Mouse (Mus musculus) lung, postnatal 36 days (tissue): ENCODE data around the gene Map2k6.
A peak's percentile ranks its signal among the peaks of the same experiment; 100 is the strongest.

Source experiments
- DNase-seq: peaks from one replicate; pipeline ENCODE4 v3.0.0; 2022; ENCODE audit warnings: mixed read lengths

Map2k6 gene

DNA sequence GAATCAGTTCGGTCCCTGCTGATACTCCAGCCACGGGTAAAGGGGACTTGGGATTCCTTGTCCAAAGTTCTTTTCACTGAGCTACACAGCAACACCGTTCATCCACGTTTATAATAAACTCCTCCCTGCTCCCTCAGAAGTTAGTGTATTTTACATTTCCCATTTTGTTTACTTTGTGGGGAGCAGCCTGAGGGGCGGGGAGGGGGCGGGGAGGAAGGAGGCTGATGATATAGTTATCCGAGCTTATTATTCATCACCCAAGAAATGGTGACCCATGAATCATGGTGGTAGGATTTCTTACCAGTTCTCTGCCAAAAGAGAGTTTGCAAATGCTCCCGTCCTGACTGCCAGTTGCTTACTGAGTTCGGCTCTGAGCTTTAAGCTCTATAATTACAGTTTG lies 6.7 kb downstream of the Map2k6 start:
- DNase-seq = no peak

DNA sequence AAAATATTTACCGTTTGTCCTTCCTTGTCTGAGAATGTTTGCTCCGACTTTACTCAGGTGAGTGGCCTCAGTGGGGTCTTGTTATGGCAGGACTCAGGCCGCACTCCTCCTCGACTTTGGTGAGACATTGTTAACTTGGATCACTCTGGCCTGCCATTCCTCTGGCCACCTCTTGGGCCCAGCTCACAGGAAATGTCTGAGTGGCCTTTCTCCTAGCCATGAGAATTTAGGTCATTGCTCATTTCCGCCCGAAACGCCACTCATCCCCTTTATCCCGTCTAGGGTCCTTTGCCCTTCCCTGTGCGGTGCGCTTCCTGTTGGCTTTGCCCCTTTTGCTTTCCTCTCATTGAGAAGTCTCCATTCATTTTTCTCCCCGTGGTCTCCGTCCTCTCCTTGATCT lies 10.2 kb downstream of the Map2k6 start:
- no peak for DNase-seq

DNA sequence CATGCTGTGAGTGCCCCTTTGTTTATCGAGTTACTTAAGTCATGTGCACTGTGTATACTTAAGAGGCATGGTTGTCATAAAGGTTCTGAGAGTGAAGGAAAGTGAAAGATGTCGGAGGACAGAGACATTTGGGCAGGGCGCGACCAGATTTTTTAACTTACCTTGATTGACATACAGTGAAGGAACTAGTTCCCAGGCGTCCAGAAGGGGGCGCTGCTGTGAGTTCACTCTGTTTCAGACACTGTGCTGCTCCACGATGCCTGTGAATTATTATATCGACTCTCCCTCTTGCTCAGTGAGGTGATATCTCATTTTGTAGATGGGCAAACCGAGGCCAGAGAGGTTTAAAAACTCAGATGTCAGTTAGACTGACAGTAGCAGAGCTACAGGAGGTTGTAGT lies 10.9 kb downstream of the Map2k6 start:
- peak; percentile 54 for DNase-seq

DNA sequence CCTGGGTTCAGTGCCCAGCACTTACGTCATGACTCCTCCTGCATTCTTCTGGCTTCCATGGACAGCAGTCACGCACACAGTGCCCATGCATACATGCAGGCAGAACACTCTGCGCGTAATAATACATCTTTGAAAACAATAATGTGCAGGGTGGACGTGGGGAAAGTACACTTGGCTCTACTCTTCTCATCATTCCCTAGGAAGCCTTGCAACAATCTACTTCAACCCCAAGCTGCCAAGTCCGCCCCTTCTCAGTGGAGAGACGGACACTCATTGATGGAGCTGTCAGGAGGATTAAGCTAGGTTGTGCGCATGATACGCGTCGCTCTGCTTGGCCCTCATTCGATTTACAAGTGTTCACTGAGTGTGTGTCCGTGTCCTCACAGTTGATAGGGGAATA lies 12.7 kb downstream of the Map2k6 start:
- no peak for DNase-seq

DNA sequence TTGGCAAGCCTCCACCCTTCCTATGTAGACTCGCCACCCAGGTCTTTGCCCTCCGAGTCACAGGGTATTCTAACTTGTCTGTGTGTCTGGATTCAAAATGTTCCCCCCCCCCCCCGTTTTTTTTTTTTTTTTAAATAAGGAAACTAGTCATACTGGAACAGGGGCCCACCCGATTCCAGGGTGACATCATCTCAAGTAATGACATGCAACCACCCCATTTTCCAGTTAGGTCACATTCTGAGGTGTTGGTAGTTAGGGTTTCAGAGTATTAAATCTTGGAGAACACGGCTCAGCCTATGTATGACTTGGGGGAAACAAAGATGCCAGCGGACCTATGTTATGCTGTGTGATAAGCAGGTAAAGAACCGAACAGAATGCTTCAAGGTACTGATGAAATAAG lies 15.3 kb downstream of the Map2k6 start:
- DNase-seq = no peak

DNA sequence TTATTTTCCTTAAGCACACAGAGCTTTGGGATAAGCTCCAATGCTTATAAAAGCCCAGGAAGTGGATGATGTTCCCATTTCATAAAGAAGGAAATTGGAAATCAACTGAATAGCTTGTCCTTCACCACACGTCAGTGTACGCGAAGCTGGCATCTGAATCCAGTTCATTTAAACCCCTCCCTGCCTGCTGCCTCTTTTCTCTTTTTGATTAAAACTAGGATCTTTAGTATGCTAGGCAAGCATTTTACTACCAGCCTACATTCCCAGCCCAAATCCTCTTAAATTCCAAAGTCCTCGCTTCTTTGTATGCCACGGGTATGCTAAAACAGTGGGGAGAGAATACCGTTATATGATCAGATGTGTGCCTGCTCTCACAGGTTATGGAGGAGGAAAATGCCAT lies 17.8 kb downstream of the Map2k6 start:
- DNase-seq = no peak

DNA sequence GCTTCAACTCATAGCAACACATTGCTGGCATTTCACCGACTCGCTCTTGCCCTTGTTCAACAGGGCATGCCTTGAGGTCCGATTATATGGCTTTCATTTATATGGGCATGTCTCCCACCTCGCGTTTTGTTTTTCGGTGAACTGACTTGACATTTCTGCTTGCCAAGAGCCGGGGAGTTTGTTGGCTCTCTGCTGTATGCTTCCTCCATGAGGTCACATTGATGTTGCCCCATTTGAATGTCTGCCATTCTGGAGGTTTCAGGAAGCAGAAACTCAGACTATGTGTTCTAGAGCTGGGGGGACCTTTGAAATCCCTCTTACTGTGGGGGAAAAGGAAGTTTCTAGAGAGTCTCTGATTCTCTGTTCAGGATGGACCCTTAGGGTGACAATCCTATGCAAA lies 21.5 kb downstream of the Map2k6 start:
- DNase-seq = no peak

DNA sequence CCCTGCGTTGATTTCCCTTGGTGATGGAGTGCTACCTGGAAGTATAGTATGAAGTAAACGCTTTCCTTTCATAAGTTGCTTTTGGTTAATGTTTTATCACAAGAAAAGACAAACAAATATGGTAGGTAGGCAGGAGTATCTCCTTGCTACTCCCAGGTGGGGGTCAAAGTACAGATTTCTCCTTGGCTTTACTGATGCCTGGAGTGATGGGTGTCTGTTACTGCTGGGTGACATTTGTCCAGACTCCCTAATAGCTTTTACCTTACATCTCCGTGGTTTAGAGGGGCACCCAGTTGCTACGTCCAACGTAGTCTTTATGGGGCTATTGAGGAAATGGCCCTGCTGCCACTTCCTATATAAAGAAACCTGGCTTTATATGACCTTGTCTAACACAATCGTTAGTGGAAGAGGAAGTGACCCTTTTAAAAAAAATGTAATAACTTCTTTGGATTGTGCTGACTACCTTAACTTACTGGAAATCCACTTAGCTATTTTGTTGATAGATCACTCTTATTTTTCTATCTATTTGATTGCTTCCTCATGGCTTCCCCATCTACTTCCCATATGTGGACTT lies 27.7 kb downstream of the Map2k6 start:
- no peak for DNase-seq

DNA sequence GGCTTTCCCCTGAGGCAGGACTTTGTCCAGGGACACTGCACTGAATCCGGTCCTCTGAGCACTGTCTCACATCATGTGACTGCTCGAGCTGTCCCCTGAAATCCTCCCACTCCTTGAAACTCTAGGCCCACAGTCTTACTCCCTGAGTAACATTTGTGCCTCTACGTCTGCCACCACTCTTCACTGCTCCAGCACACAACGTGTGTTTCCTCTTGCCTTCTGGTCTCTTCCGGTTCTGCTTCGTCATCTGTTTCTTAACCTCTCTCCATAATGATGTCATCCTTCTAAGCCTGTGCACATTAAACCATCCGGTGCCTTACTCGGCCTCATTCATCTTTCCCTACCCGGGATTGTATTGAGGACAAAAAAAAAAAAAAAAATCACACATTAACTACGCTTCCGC lies 28.2 kb downstream of the Map2k6 start:
- DNase-seq = peak; percentile 11

DNA sequence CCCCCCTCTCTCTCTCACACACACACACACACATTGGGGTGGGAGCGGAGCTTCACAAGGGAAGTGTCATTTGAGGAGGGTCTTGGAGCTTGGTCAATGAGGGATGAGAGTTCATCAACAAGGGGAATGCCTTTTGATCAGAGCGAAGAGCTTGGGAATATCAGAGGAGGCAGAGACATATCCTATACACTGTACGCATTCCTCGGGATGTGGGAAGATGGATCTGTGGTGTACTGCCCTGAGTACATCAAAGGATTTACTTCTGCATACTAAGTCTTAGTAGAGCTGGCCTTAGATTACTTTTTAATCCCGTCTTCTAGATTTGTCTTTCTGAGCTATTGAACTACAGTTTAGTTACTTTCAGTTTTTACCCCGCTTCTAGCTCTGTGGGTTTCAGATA lies 30.1 kb downstream of the Map2k6 start:
- no peak for DNase-seq

DNA sequence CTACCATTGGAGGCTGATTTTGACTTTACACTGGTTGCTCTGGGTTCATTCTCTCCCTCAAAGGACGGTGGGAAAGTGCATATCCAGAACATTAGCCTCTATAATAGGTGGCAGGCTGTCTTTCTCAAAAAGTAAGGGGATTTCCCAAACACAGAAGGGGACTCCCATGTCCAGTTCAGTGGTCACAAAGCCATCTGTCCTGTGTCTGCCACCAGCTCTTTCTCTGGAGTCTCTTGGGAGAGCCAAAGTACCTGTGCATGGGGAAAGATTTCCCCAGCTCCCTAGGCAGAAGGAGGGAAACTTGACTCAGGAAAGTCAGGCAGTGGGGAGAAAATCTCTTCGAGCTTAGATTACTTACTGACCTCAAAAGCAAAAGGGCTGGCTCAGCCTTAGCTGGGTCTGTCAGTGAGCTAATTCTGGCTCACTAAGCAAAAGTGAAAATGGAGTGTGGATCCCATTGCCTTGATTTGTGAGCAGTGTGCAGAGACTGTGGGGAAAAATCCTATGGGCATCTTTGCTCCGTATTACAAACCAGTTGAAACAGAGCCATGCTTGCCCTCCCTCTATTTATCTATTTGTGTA lies 31.0 kb downstream of the Map2k6 start:
- no peak for DNase-seq

DNA sequence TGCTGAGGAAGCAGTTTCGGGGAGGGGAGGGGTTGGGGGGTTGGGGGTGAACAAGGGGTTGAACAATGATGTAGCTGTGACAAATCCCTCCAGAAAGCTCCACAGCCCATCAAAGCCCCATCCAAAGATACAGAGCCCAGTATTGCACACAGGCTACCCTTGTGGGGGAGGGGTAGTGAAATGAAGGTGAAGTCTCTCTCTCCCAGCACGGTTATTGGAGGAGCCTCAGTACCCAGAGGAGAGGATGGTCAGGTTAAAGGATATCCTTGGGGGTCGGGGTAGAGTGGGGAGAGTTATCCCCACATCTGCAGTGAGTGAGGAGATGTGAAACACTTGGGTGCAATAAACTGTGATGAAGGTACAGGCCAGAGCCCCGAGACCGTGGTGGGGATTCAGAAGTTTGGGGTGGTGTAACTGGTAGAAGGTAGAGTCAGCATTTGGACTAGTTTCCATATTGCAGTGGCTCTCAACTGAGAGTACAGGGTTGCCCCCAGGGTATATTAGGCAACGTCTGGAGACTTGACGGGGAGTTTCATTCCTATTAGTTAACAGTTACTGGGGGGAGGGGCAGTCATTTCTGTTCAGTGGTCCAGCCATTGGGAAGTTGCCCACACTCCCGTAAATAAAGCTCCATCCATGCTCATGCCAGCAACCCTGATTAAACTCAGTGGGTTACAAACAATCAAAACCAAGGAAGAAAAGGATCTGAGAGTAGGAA lies 37.1 kb downstream of the Map2k6 start:
- no peak for DNase-seq

DNA sequence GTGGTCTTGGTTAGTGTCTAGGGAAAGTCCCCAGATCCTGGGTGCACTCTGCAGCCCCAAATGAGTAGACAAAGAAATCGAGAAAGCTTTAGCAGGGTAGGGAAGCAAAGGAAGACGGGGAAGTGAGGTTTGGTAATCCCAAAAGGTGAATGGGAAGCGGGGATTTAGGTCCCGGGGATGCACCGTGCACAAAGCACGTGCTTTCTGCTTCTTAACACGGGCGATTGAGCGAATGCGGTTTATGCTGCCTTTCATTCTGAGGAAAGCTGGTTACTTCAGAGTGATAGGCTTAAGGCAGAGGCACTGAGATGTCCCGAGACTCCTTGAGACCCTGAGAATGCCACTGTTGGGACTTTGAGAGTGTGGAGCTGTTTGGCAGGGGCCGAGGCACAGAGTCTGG lies 38.1 kb downstream of the Map2k6 start:
- no peak for DNase-seq

DNA sequence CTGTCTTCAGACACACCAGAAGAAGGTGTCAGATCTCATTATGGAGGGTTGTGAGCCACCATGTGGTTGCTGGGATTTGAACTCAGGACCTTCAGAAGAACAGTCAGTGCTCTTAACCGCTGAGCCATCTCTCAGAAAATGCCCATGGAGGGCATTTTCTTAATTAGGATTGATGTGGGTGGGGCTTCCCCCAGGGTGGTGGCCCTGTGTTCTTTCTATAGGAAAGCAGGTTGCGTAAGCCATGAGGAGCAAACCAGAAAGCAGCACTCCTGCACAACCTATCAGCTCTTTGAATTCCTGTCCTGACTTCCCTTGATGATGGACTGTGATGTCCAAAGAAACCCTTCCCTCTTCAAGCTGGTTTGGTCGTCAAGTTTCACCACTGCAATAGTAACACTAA lies 39.2 kb downstream of the Map2k6 start:
- no peak for DNase-seq

DNA sequence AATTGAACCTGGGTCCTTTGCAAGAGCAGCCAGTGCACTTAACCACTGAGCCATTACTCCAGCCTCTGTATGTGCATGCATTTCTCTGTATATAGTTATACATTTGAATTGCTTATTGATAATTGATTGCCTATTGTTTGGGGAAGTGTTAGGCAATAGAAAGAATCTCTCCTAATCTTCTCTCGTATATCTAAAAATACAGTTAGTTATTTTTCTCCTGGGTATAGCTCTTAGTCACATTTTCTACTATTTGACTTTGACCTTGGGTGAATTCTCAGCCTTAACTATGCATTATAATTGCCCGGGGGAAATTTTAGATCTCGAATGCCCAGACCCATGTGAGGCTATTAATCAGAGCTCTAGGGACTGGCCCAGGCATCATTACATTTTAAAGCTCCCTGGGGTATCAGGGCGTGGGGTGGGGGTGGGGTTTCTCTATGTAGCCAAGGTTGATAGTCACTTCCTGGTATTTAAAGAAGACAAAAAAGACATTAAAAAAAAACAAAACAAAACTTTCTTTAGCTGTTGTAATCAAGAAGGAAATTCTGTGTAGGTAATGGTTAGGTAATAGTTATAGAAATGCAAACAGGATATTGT lies 39.9 kb downstream of the Map2k6 start:
- no peak for DNase-seq

DNA sequence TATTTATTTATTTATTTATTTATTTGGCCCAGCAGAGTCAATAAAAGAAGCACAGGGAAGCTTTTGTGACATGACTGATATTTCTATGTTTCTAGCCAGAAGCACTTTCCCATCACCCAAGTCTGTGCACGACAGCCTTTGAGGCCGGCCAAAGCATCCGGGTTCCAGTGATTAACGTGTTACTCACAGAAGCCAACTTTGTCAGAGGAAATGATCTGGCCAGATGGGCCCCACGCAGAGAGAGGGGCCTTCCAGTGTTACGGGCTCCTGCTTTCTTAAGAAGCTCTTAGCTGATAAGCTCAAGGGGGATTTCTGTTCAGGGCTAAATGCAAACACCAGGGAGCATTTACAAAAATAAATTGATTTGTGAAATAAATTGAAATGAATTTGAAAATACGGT lies 40.4 kb downstream of the Map2k6 start:
- DNase-seq = no peak

DNA sequence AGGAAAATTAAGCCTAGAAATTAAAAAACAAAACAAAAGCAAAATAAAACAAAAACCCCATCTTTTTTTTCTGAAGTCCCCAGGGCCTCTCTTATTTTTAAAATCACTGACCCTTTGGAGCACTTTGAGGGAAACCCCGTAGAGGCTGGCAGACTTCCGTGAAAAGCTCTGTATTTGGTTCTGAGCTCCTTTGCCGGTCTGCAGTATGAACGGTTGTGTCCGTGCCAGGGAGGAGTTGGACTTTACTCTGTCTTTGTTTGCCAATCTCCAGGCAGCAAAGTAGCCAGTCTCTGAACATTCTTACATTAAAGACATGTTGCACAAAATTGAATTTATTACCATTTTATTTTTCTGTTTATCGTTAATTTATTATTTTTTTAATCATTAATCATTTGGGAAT lies 45.7 kb downstream of the Map2k6 start:
- DNase-seq = no peak

DNA sequence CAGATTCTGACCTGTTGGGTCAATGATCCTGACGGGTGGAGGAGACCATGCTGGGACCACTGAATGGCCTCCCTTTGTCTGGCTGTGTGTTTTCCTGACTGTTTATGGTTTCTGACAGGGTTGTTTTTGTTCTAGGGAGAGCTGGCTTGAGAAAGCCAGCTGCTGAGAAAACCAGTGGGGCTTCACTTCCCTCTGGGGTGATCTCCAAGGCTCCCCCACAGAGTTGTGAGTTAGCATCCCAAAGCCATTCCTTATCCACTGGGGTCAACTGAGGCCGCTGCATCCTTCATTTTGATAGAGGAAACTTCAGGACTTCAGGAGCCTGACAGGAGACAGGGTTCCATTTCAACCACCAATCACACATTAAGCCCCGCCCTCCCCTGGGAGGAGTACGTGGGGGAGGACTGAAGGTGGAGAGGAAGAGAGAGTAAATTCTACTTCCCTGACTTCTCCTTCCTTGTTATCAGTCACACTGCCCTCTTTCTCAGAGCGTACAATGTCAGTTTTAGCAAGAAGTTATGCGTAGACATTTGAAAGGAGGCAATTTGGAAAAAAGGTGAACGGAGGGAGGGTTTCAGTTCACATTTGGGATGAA lies 49.3 kb downstream of the Map2k6 start:
- DNase-seq = peak; percentile 43

DNA sequence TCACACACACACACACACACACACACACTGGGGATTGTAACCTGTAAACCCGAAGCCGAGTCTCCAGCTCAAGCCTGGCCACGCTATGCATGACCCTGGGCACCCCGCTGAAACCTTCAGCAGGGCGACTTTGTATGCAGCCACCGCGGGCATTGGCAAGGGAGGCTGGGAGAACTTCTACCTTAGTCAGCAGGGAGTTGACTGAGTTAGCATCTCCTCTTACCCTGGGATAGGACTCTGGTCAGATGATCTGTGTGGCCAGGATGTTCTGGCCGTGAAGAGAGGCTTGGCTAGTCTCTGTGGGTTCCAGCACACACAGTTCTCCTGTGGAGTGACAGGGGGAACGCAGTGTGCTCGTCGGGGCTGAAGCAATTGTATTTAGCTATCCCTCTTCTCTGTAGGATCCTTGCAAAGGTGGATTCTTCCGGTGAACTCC lies 49.8 kb downstream of the Map2k6 start:
- peak; percentile 11 for DNase-seq

DNA sequence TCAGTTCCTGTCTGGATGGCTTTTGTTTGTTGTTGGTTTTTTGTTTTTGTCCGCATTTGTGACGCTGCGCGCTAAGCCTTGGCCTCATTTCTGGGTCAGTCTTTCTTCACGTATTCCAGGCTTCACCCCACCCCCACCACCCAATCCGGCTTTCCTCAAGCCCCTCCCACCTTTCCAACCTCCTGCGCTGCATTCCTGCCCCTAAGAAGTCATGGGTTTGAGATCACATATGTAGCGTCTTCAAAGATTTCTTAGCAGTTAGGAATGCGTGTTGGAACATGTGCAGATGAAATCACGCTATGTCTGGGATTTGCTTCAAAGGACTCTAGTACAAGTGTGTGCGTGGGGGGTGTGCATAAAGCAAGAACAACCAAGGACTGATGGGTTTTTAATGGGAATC lies 50.3 kb downstream of the Map2k6 start:
- no peak for DNase-seq

DNA sequence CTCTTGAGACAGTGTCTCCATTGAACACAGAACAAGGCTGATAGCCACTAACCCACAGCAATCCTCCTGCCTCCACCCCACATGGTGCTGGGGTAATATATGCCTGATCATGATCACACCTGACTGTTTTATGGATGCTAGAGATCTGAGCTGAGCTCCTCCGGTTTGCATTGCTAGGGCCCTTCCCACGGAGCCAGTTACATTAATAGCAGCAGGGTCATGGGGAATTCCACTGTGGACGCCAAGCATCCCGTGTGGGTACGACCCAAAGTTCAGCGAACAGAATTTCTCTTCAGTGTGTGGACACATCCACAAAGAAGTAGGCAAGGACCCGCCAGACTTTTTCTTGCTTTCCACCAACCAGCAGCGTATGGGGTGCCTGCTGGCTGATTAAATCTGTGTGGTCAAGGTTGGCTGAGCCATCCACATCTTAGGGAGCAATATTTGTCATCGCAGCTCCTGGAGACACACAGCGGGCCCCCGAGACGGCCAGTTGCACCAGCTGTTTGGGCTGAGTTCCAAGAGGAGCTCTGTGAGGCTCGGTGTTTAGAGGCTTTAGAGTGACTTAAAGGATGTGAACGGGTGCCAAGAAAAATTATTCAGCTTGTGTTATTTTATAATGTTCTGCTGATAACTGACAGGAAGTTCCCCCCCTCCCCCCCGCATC lies 51.3 kb downstream of the Map2k6 start:
- peak; percentile 27 for DNase-seq

DNA sequence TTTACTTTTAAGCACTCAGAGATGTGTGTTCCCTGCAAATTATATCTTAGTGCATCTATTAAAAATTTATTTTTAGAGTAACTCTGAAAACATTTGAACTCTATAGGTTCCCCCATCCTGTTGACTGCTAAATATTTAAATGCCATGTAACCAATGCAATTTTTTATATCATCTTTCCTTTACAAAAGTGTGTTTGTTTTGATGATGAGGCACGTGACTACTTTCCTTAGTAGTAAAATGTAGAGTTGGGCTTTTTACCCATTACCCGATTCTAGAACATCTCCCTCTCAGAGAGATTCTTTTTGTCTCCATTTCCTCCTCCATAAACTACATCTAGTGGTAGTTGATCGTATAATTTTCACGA lies 51.8 kb downstream of the Map2k6 start:
- no peak for DNase-seq

DNA sequence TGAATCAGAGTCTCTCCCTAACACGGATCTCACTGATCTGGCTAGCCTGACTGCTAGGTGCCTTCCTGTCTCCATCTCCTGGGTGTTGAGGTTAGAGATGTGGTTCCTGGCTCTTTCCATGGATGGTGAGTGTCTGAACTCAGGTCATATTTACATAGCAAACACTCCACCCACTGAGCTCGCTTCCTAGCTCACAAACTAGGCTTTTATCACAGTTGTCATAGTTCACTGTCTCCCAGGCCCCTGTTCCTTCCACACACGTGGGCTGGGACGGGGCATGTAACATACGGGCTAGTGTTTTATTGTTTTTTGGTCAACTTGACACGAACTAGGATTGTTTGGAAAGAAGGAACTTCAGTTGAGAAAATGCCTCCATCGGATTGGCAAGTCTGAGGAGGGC lies 52.7 kb downstream of the Map2k6 start:
- DNase-seq = no peak
